Mouse (Mus musculus) limb, embryonic 11.5 days (tissue): ENCODE measurements at regions not wholly inside any gene's neighbourhood (a gene's known extent, or its start where the extent isn't known, plus 50 kb on each side); places are given as distances from the start of the nearest gene placed in this dataset.
A peak's percentile ranks its signal among the peaks of the same experiment; 100 is the strongest.

Experiments used
- ATAC-seq: fragments of 200-750 bp; cut with Nextera tagmentation; 2 replicates; pipeline ENCODE4 v1.8.0; 2017; ENCODE audit warnings: low read depth; ENCODE audit not compliant: insufficient number of reproducible peaks, low FRiP score, low TSS enrichment
- DNase-seq: peaks from one replicate; pipeline ENCODE4 v3.0.0-alpha.2; 2015; ENCODE audit warnings: low spot score
- H3K27ac ChIP-seq: fragments of 300-500 bp; sonication (generic); replicated peaks from 2 replicates; pipeline ENCODE4 v1.5.1; 2014; ENCODE audit warnings: low read depth, mild to moderate bottlenecking, low read length
- H3K27me3 ChIP-seq: fragments of 300-500 bp; sonication (generic); 2 replicates; pipeline ENCODE4 v1.6.1; 2014; ENCODE audit warnings: mild to moderate bottlenecking, low read length, mixed read lengths; ENCODE audit not compliant: control insufficient read depth, insufficient read depth
- H3K36me3 ChIP-seq: fragments of 300-500 bp; sonication (generic); 2 replicates; pipeline ENCODE4 v1.6.1; 2014; ENCODE audit warnings: mild to moderate bottlenecking, low read length, moderate library complexity, mixed read lengths; ENCODE audit not compliant: control insufficient read depth, insufficient read depth
- H3K4me1 ChIP-seq: fragments of 300-500 bp; sonication (generic); 2 replicates; pipeline ENCODE4 v1.6.1; 2014; ENCODE audit warnings: low read length, mixed read lengths; ENCODE audit not compliant: control insufficient read depth, insufficient read depth
- H3K4me2 ChIP-seq: fragments of 300-500 bp; sonication (generic); 2 replicates; pipeline ENCODE4 v1.6.1; 2014; ENCODE audit warnings: low read depth, mild to moderate bottlenecking, moderate library complexity; ENCODE audit not compliant: severe bottlenecking
- H3K4me3 ChIP-seq: fragments of 300-500 bp; sonication (generic); 2 replicates; pipeline ENCODE4 v1.5.1; 2014; ENCODE audit warnings: low read depth, low read length
- H3K9ac ChIP-seq: fragments of 300-500 bp; sonication (generic); 2 replicates; pipeline ENCODE4 v1.6.1; 2014; ENCODE audit warnings: mild to moderate bottlenecking, low read length
- H3K9me3 ChIP-seq: fragments of 300-500 bp; sonication (generic); 2 replicates; pipeline ENCODE4 v1.6.1; 2016; ENCODE audit warnings: low read length; ENCODE audit not compliant: control insufficient read depth
- WGBS: fragments of 180-500 bp; shearing (Covaris S2); extraction: QIAGEN DNeasy Blood & Tissue Kit; methylation state at CpG from one replicate; pipeline ENCODE4 v1.1.7; 2014; 5-methylcytosine and 5-hydroxymethylcytosine counted together

- Histone ChIP-seq H3K27me3 (no peaks in the 10 kb centered on the region), H3K4me3 (no peak overlapping the region), H3K4me2 (no peak overlapping the region), H3K9ac (no peak overlapping the region), H3K27ac (no peak overlapping the region), H3K9me3 (no peaks in the 10 kb centered on the region), H3K4me1 (peaks cover 4% of the 10 kb centered on the region; the same call in 1 of the 2 replicates), H3K36me3 (no peaks in the 10 kb centered on the region)
- ATAC-seq (no peak), DNase-seq (no peak)
- 75% methylated on average over 5 of the region's 5 CpGs for WGBS
Measured at GRCm38 (mm10) chr16:24062314-24062713, 73.7 kb upstream of the Bcl6 start.

- H3K36me3 ChIP-seq: no peaks in the 10 kb centered on the region
- DNase-seq (no peak), ATAC-seq (no peak)
- H3K27me3 ChIP-seq: no peaks in the 10 kb centered on the region
- H3K27ac ChIP-seq: no peak overlapping the region
- H3K4me1 ChIP-seq: peaks cover 4% of the 10 kb centered on the region; the same call in 1 of the 2 replicates
- H3K9me3 ChIP-seq: no peaks in the 10 kb centered on the region
- no peak overlapping the region for H3K4me2 ChIP-seq
- no peak overlapping the region for H3K4me3 ChIP-seq
- no peak overlapping the region for H3K9ac ChIP-seq
- 44% methylated on average over 4 of the region's 4 CpGs for WGBS
Measured at GRCm38 (mm10) chr16:24061496-24061895, 72.8 kb upstream of the Bcl6 start.

- H3K4me2 ChIP-seq: no peak overlapping the region
- H3K4me3 ChIP-seq: no peak overlapping the region
- WGBS: 75% methylated on average over 4 of the region's 4 CpGs
- no peak for DNase-seq
- 0 out of 2 replicates have a peak, but pooled peaks cover 4% of the 10 kb centered on the region for H3K4me1 ChIP-seq
- no peak overlapping the region for H3K9ac ChIP-seq
- H3K9me3 ChIP-seq: no peaks in the 10 kb centered on the region
- no peak for ATAC-seq
- no peak overlapping the region for H3K27ac ChIP-seq
- H3K27me3 ChIP-seq: no peaks in the 10 kb centered on the region
- no peaks in the 10 kb centered on the region for H3K36me3 ChIP-seq
Measured at GRCm38 (mm10) chr16:24059090-24059600, 70.5 kb upstream of the Bcl6 start.

- DNase-seq: peak; percentile 28
- H3K4me1 ChIP-seq: 0 out of 2 replicates have a peak, but pooled peaks cover 4% of the 10 kb centered on the region
- H3K9ac ChIP-seq: no peak overlapping the region
- H3K36me3 ChIP-seq: no peaks in the 10 kb centered on the region
- H3K27ac ChIP-seq: no peak overlapping the region
- H3K27me3 ChIP-seq: no peaks in the 10 kb centered on the region
- no peak overlapping the region for H3K4me3 ChIP-seq
- no peak for ATAC-seq
- H3K9me3 ChIP-seq: no peaks in the 10 kb centered on the region
- H3K4me2 ChIP-seq: no peak overlapping the region
- WGBS: 40% methylated on average over 11 of the region's 11 CpGs
Measured at GRCm38 (mm10) chr16:24056885-24057531, 68.4 kb upstream of the Bcl6 start.

GRCm38 (mm10) chr16:24056123-24056884 is 67.7 kb upstream of the Bcl6 start:
- Histone ChIP-seq H3K27ac (no peak overlapping the region), H3K9ac (no peak overlapping the region), H3K4me3 (no peak overlapping the region), H3K9me3 (no peaks in the 10 kb centered on the region), H3K4me2 (no peak overlapping the region), H3K27me3 (no peaks in the 10 kb centered on the region), H3K36me3 (no peaks in the 10 kb centered on the region), H3K4me1 (0 out of 2 replicates have a peak, but pooled peaks cover under 1% of the 10 kb centered on the region)
- DNase-seq (no peak), ATAC-seq (no peak)
- 71% methylated on average over 12 of the region's 12 CpGs for WGBS

GRCm38 (mm10) chr16:24054293-24054692 is 65.6 kb upstream of the Bcl6 start:
- Histone ChIP-seq H3K4me2 (no peak overlapping the region), H3K27me3 (no peaks in the 10 kb centered on the region; the same call in 1 of the 2 replicates), H3K27ac (no peak overlapping the region), H3K36me3 (no peaks in the 10 kb centered on the region), H3K9ac (no peak overlapping the region), H3K4me1 (no peaks in the 10 kb centered on the region), H3K4me3 (no peak overlapping the region), H3K9me3 (no peaks in the 10 kb centered on the region)
- DNase-seq (no peak), ATAC-seq (no peak)
- WGBS: 93% methylated on average over 3 of the region's 3 CpGs

GRCm38 (mm10) chr16:24053403-24053802 is 64.8 kb upstream of the Bcl6 start:
- H3K36me3 ChIP-seq: no peaks in the 10 kb centered on the region
- no peaks in the 10 kb centered on the region for H3K4me1 ChIP-seq
- H3K4me2 ChIP-seq: no peak overlapping the region
- H3K27ac ChIP-seq: no peak overlapping the region
- H3K9ac ChIP-seq: no peak overlapping the region
- no peaks in the 10 kb centered on the region; the same call in 1 of the 2 replicates for H3K27me3 ChIP-seq
- WGBS: 67% methylated on average over 10 of the region's 10 CpGs
- no peaks in the 10 kb centered on the region for H3K9me3 ChIP-seq
- DNase-seq: no peak
- no peak overlapping the region for H3K4me3 ChIP-seq
- ATAC-seq: no peak

GRCm38 (mm10) chr16:24050856-24051640 is 62.4 kb upstream of the Bcl6 start:
- Histone ChIP-seq H3K27me3 (no peaks in the 10 kb centered on the region; the same call in 1 of the 2 replicates), H3K9me3 (no peaks in the 10 kb centered on the region), H3K36me3 (no peaks in the 10 kb centered on the region), H3K4me1 (no peaks in the 10 kb centered on the region), H3K4me2 (no peak overlapping the region), H3K9ac (no peak overlapping the region), H3K4me3 (no peak overlapping the region), H3K27ac (no peak overlapping the region)
- ATAC-seq (no peak), DNase-seq (no peak)
- 88% methylated on average over 10 of the region's 10 CpGs for WGBS
